Mouse (Mus musculus) bone marrow macrophage, adult 2 months (primary cell): ENCODE measurements around the gene Jade3.

Experiments used
- CTCF ChIP-seq: IDR thresholded peaks from 2 replicates; pipeline ENCODE4 v1.5.1; 2012; ENCODE audit warnings: low read depth, mild to moderate bottlenecking, low read length, moderate library complexity
- POLR2A ChIP-seq: IDR thresholded peaks from 2 replicates; pipeline ENCODE4 v1.6.1; 2012; ENCODE audit warnings: mild to moderate bottlenecking, low read depth, low read length, borderline replicate concordance

GRCm38 (mm10) chrX:20483213-20483612 lies 57.7 kb downstream of the Jade3 start:
- TF ChIP-seq POLR2A (no peak), CTCF (no peak)
